Mouse (Mus musculus) gastrocnemius, adult 2 months (tissue): Measurements from ENCODE around the gene Ksr2. TPM values are rescaled to one million over a fixed set of nuclear protein-coding genes. Genes with fewer than 3 reads are reported as not detected.

ENCODE experiments used
- DNase-seq: peaks from one replicate; pipeline ENCODE4 v3.0.0; 2022
- H3K27ac ChIP-seq: fragments of 200-600 bp; 2 replicates; pipeline ENCODE4 v1.8.1; 2022; ENCODE audit warnings: mild to moderate bottlenecking
- H3K4me3 ChIP-seq: fragments of 200-600 bp; 2 replicates; pipeline ENCODE4 v1.8.1; 2022; ENCODE audit warnings: mild to moderate bottlenecking, moderate library complexity
- CTCF ChIP-seq: fragments of 200-600 bp; IDR thresholded peaks from 2 replicates; pipeline ENCODE4 v1.8.1; 2022; ENCODE audit warnings: antibody characterized with exemption, mild to moderate bottlenecking, moderate library complexity
- intact Hi-C: fragments of 180-260 bp; cut with DNase I; formaldehyde crosslinking; loops from one replicate; pipeline ENCODE4 v1.15.1; 2025
- total RNA-seq, 2 experiments: library from RNA; stranded (reverse); gene quantifications; 2 replicates each; pipeline ENCODE4 v1.2.3; 2021

Gene Ksr2
- total RNA-seq, 2 experiments from 2014 or later = 0.03 to 0.11 TPM

DNA sequence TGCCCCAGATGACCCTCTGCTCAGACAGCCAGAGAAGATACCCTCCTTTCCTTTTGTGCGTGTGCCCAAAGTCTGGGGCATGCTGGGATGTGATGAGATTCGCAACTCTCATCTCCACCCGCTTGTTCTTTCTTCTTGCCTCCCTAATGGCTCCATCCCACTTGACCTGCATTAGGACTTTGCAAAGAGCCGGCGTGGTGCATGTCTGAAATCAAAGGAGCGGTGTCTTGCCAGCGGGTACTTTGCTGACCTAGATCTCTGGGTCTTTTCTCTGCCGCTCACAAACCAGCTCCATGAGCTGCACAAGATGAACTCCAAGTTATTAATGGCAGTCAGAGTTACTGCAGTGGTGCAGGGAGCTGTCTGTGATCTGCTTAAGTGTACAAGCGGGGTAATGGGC, 290.6 kb downstream of the Ksr2 start:
- Histone ChIP-seq H3K27ac (no peak overlapping the region), H3K4me3 (no peak overlapping the region)
- TF ChIP-seq CTCF = no peak
- intact Hi-C loops = no loop called here
- no peak for DNase-seq

DNA sequence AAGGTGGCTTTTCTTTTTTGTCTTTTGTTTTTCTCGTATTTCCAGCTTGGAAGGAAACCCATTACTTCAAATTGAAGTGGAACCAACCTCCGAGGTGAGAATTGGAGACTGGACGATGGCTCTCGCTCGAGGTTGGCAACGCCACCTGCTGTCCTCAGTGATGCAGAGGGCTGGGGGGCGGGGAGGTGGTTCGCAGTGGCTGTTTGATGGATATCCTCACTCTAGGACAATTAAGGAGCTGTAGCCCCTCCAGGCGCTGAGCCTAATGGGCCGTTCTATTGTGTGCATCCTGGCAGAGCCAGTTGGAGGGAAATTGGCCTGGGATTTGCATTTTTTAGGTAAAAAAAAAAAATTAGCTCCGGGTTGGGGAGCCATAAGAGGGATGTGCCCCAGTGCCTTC, 292.8 kb downstream of the Ksr2 start:
- DNase-seq = no peak
- H3K4me3 ChIP-seq = no peak overlapping the region
- no peak for TF ChIP-seq CTCF
- intact Hi-C loops = no loop called here
- H3K27ac ChIP-seq = no peak overlapping the region

DNA sequence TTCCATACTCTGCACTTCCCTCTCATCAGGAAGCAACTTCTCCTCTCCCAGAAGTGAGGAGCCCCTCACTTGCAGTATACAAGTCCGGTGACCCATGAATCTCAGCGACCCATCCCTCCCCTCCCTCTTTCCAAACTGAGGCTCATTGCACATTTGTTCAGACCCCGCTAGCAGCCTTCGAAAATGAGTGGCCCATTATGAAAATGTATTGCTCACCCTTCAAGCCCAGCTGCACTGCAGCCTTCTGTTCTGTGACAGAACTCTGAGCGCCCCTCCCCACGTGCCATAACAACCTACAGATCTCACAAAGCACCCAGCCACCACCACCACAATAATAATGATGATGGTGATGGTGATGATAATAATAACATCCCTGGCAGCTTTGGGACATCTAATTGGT, 295.5 kb downstream of the Ksr2 start:
- Histone ChIP-seq H3K27ac (no peak overlapping the region), H3K4me3 (no peak overlapping the region)
- intact Hi-C loops = no loop called here
- TF ChIP-seq CTCF = no peak
- DNase-seq = no peak

DNA sequence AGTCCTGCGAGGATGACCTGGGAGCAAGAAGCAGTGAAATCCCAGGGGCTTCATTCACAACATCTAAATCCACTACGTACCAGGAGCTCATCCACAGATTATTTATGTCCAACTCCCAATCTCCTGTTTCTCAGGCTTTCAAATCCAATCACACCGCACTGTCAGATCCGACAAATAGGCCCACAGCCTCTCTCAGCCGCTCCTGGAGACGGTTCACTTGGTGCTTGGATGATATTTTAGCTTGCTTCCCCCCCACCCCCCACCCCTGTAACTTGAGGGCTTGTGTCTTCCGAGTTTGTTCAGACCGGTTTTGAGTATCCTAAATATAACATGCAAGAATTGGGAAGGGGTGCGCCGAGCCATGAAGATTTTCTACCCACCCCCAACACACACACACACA, 297.8 kb downstream of the Ksr2 start:
- no peak overlapping the region for H3K4me3 ChIP-seq
- no peak overlapping the region for H3K27ac ChIP-seq
- DNase-seq = no peak
- intact Hi-C loops = no loop called here
- TF ChIP-seq CTCF = no peak

DNA sequence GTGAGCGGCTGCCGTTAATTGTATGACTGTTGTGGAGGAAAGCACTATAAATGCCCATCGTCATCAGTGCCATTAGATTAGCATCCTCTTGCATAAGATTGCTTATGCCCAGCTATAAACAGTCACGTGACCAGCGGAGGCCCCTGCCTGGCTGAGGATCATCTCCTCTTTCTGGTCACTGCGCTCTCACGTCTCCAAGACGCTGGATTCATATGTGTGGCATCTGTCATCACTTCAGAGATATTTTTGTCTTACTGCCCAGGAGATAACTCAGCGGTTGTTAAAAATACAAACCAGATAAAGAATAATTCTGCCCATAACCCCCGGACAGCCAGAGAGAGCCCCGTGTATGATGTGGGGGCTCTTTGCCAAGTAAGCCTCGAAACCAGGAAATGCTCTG, 298.4 kb downstream of the Ksr2 start:
- Histone ChIP-seq H3K27ac (no peak overlapping the region), H3K4me3 (no peak overlapping the region)
- intact Hi-C loops = no loop called here
- no peak for TF ChIP-seq CTCF
- DNase-seq = no peak

DNA sequence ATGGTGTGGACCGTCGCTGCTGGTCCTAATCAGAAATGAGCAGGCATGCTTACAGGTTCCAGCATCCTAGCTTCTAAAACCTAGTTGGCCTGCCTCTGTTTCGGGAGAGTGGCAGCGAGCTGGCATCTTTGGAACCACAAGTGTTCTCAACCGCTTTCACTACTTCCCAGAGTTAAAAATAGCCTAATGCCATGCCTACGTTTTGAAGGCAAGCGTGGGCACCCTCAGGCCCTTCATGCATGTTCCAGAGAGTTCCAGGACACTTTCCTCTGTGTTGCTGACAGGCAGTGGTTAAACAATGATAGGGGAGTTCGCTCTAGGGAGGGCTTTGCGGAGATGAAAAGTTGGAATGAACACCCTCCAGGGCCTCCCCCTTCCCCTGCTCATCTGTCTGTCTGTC, 303.3 kb downstream of the Ksr2 start:
- Histone ChIP-seq H3K27ac (no peak overlapping the region), H3K4me3 (no peak overlapping the region)
- no peak for TF ChIP-seq CTCF
- DNase-seq = no peak
- intact Hi-C loops = no loop called here

DNA sequence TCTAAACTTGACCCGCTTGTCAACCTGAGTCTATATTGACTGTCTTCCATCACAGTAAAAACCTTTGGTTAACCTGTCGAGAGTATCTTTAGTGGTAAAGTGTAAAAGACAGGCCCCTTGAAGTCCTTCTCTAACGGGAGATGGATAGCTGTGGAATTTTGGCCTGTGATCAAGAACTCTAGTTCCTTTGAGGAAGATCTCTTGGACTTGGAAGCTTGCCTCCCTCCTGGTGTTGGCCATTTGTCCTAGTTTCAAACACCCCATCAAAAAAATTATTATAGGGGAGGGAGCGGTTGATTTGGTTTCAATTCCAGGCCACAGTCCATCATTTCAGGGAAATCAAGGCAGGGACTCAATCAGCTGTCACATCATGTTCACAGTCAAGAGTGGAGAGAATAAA, 309.5 kb downstream of the Ksr2 start:
- intact Hi-C loops = no loop called here
- DNase-seq = no peak
- no peak for TF ChIP-seq CTCF
- no peak overlapping the region for H3K4me3 ChIP-seq
- no peak overlapping the region for H3K27ac ChIP-seq

DNA sequence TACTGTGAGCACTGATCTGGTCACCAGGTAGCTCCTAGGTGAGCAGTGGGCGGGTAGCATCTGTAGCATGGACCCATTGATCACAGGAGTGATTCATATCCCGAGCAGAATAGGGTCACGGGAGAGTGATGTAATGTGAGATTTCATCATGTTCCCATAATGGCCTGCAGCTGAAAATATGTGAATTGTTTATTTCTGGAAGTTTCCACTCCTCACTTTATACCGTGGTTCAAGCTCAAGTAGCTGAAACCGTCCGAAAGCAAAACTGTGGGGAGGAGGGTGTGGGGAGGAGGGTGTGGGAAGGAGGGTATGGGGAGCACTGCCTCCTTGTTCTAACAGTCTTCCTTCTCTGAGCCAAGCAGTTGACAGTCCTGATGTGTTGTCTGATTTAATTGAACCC, 312.7 kb downstream of the Ksr2 start:
- no peak overlapping the region for H3K4me3 ChIP-seq
- DNase-seq = no peak
- H3K27ac ChIP-seq = no peak overlapping the region
- intact Hi-C loops = no loop called here
- no peak for TF ChIP-seq CTCF

DNA sequence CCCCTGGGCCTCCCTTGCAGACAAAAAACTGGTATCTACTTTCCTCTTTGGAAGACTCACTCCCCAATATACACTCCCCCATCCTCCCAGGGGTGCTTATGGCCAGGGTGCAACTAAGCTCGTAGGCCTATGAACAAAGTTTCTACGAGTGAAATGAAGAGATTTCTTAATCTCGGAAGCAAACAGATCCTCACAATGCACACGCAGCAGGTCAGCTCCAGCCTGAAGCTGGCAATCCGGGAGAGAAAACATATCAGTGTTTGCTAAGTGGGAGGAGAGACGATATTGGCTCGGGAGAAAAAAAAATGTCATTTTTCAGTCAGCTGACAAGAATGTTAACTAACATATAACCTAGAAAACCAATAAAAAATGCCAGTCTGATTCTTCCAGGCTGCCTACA, 313.3 kb downstream of the Ksr2 start:
- no peak overlapping the region for H3K27ac ChIP-seq
- TF ChIP-seq CTCF = no peak
- intact Hi-C loops = no loop called here

DNA sequence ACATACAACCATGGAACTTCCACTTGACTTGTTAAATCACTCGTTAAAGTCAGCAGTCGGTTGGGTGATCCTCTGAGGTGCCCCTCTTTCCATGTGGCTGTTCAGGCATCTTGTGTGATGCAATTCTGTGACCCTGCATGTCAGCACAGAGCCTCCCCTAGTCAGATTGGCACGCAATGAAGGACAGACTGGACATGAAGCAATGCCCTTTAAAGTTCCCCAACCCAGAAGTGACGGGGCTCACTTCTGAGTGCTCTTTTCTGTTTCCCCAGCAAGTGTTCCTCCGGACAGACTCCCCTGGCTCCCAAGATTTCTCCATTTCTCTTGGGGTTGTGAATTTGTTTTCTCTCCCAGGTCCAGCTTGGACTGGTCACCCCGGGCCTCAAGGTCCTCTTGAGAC, 317.5 kb downstream of the Ksr2 start:
- Histone ChIP-seq H3K27ac (no peak overlapping the region), H3K4me3 (no peak overlapping the region)
- no peak for TF ChIP-seq CTCF
- intact Hi-C loops = no loop called here
- no peak for DNase-seq

More for the DNA sequence above, 313.3 kb downstream of the Ksr2 start:
- no peak overlapping the region for H3K4me3 ChIP-seq
- no peak for DNase-seq

DNA sequence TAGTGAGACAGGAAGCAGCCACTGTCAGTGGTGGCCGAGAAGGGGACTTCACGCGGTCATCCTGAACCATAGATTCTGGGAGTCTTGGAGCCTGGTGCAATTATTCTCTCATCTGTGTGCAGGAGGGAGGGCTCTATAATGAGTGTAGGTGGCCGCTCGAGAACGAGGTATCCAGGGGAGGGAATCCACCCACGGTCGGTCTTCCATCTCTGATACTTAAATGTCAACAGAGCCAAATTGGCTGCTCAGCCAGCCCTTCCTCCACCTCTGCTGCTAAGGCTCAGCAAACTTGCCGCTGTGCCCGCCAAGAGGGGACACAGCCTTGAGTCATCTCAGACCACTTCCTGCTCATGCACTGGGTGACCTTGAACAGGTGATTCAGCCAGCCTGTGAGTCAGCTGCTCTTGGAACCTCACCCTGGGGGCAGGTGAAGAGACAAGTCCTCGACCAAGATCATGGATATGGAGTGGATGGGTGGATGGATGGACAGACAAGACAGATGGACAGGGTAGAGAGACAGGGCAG, 330.9 kb downstream of the Ksr2 start:
- H3K4me3 ChIP-seq = no peak overlapping the region
- no peak for DNase-seq
- intact Hi-C loops = no loop called here
- no peak for TF ChIP-seq CTCF
- H3K27ac ChIP-seq = no peak overlapping the region

DNA sequence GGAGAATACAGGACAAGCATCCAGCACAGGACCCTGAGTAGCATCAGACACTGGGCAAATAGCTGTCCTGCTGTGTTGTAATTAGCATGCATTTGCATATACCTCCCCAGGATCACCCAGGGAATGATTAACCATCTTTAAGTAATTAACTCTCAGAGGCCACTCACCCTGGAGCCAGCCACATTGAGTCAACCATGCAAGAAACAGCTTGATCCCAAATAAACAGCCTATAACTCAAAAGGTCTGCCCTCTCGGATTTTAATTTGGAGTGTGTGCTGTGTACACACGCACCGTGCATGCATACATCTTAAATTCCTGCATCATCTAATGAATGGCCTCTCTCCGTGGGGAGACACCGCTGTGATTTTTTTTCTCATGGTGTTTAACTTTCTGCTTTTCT, 335.6 kb downstream of the Ksr2 start:
- intact Hi-C loops = no loop called here
- DNase-seq = no peak
- H3K4me3 ChIP-seq = no peak overlapping the region
- TF ChIP-seq CTCF = no peak
- H3K27ac ChIP-seq = no peak overlapping the region

DNA sequence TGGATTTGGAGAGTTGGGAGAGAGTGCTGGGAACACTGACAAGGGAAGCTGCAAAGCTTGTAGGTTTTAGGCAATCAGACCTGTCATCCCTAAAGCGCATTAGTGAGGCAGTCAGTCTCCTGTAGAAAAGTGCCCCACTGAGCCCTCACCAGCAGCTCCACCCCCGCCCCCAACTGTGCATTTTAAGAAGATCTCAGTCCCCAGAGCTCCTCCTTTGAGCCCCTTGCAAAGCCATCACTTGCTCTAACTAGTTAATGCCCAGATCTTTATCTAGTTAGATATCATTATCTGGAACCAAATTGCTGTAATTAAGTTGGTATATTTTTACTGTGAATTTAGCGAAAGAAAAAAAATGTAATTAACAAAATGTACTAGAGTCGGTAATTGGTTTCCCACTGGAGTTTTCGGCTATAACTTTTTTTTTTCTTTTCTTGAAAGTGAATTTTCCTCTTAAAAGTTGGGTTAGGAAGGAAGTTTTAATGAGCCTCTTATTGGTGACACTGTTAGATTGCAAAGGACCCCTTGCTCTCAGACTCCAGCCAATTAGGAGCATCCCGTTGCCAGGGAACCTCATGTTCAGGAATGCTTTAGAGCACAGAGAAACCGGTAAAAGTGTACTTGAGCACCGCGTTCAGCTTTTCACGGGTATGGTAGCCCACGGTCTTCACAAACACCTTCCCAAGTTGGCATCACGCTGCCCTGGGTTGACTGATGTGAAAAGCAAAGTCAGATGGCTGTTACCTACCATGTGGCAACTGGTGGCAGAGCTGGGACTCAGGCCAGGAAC, 344.1 kb downstream of the Ksr2 start:
- no peak for TF ChIP-seq CTCF
- Histone ChIP-seq H3K27ac (no peak overlapping the region), H3K4me3 (no peak overlapping the region)
- intact Hi-C loops = no loop called here
- no peak for DNase-seq

DNA sequence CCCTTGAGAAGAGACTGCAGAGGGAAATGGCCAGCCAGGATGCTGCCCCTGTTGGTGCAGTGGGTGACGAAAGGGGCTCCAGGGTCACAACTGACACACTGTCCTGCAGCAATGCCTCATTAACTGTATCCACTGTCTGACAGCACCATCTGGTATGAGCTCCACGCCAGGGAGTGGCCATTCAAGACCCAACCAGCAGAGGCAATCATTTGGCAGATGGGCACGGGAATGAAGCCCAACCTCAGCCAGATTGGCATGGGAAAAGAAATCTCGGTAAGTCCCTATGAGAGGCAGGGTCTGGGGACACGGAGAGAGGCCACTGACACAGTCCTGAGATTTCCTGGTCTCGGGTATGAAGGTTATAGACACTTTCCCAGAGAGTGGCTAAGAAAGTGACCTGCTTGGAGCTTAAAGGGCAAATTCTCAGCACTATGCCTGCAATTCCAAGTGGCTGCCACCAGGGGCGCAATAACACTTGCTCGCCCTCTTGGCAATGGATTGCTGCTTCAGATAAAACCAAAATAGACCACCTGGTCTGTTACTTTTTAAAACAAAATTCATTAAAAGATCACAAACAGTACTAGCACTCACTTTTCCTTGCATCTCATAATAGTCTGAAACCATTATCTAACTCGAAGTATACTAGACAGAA, 347.5 kb downstream of the Ksr2 start:
- H3K4me3 ChIP-seq = no peak overlapping the region
- no peak for DNase-seq
- peak; percentile 56 for TF ChIP-seq CTCF
- intact Hi-C loops = no loop called here
- no peak overlapping the region for H3K27ac ChIP-seq
